Mouse (Mus musculus): ENCODE measurements around the gene Nsl1. TPM values are rescaled to one million over a fixed set of nuclear protein-coding genes. Genes with fewer than 3 reads are reported as not detected.

The Nsl1 gene
- total RNA-seq, 2 experiments from 2014 or later = 1.6 to 2.2 TPM

GRCm38 (mm10) chr1:191132934-191133333 lies 70.1 kb downstream of the Nsl1 start:
- no peak for DNase-seq (ENCODE audit: low spot score in 2 of 2)

GRCm38 (mm10) chr1:191135406-191135805 lies 72.6 kb downstream of the Nsl1 start:
- DNase-seq (ENCODE audit: low spot score in 2 of 2) = no peak

Other genes starting within 250 kb of the Nsl1 start
- gene Rps6kc1, start 151.2 kb upstream of the Nsl1 start, total RNA-seq (2021) = 10 to 100 TPM; 59.9 to 66.0 TPM
- 10 to 100 TPM; 47.9 to 50.6 TPM for gene Angel2, start 137.9 kb upstream of the Nsl1 start, total RNA-seq (2021)
- gene Vash2, start 83.7 kb upstream of the Nsl1 start, total RNA-seq (2021) = 10 to 100 TPM; 14.9 to 15.2 TPM
- gene Flvcr1, start 36.9 kb upstream of the Nsl1 start, total RNA-seq (2021) = 10 to 100 TPM; 20.1 to 26.2 TPM
- not detected for gene Spata45, start 26.4 kb upstream of the Nsl1 start, total RNA-seq (2021)
- 10 to 100 TPM; 27.5 to 35.0 TPM for gene Tatdn3, start 80 bp upstream of the Nsl1 start, total RNA-seq (2021)
- gene Batf3, start 34.8 kb downstream of the Nsl1 start, total RNA-seq (2021) = 1 to 10 TPM in 1 of 2 experiments, under 1 TPM in 1; 0.74 to 1.4 TPM
- gene Fam71a, start 101.8 kb downstream of the Nsl1 start, total RNA-seq (2021) = not detected
- under 1 TPM; 0.27 to 0.73 TPM for gene Atf3, start 155.0 kb downstream of the Nsl1 start, total RNA-seq (2021)

Measured in layer of hippocampus, postnatal 10 days (tissue).